Comparison of ENCODE assay signal across 10 mouse cellular contexts in the genomic region with DNA sequence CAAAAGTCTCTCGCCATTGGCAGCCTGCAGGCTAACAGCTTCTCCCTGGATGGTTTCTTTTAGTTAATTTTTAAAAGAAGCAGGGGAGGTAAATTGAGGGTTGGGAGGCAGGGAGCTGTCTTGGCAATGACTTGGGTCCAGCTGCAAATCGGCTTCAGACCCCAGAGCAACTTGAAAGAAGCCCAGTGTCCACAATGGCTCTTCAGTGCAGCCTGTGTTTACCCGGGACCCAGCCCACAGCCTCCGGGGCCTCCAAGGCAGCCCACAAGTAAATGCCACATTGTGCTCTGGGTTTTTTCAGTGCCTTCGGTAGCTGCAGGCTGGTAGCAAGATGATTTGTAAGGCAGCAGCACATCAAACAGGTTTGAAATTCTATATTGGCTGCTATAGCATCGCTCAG. TPM values are rescaled to one million over a fixed set of nuclear protein-coding genes. Genes with fewer than 3 reads are reported as not detected.
DNase-seq lines count a peak whose midpoint lies in the region; ATAC-seq lines count a peak whose summit lies in the region.
"Had no signal": no experiment of that assay in that cellular context is flagged by ENCODE, and none has a peak within 500 bp of the region (broad histone marks: within the 10 kb centered on the region; RNA-seq: fewer than 3 reads in every experiment).

No protein-coding gene starts in this region.

- DNase-seq in kidney, postnatal 25 days, result no peak
- DNase-seq in right cerebral cortex, postnatal 10 days (ENCODE audit: low spot score in 2 of 2), result peak; percentile 62 to 65
- no peak for DNase-seq in right cerebral cortex, postnatal 25 days
- no peak for DNase-seq in gastrocnemius, postnatal 25 days
- DNase-seq: cerebellum, adult 9-11 months; retina, postnatal 1 day had no signal

- H3K27me3 ChIP-seq in kidney, embryonic 16.5 days (ENCODE audit: insufficient read depth, low read length), result no peaks in the 10 kb centered on the region
- no peaks in the 10 kb centered on the region for H3K27me3 ChIP-seq in hindbrain, embryonic 15.5 days
- no peaks in the 10 kb centered on the region for H3K27me3 ChIP-seq in neural tube, embryonic 13.5 days

- 37% methylated on average over 6 of the region's 6 CpGs for WGBS in kidney, embryonic 16.5 days
- 37% methylated on average over 6 of the region's 6 CpGs for WGBS in hindbrain, embryonic 15.5 days
- 36% methylated on average over 6 of the region's 6 CpGs for WGBS in neural tube, embryonic 13.5 days

- H3K36me3 ChIP-seq in kidney, embryonic 16.5 days (ENCODE audit: insufficient read depth, low read length), result no peaks in the 10 kb centered on the region
- H3K36me3 ChIP-seq in hindbrain, embryonic 15.5 days, result no peaks in the 10 kb centered on the region
- H3K36me3 ChIP-seq in neural tube, embryonic 13.5 days, result no peaks in the 10 kb centered on the region

- no peak overlapping the region for H3K27ac ChIP-seq in kidney, embryonic 16.5 days (ENCODE audit: low read length)
- no peak overlapping the region for H3K27ac ChIP-seq in hindbrain, embryonic 15.5 days (replicated peaks)
- H3K27ac ChIP-seq in neural tube, embryonic 13.5 days (replicated peaks), result 0 out of 2 replicates have a peak overlapping the region, but pooled peaks have one; percentile 11

- peak overlapping the region; percentile 14 for H3K4me2 ChIP-seq in kidney, embryonic 16.5 days (replicated peaks; ENCODE audit: low read depth, low read length)
- H3K4me2 ChIP-seq in hindbrain, embryonic 15.5 days, result no peak overlapping the region
- H3K4me2 ChIP-seq in neural tube, embryonic 13.5 days, result no peak overlapping the region

- H3K4me1 ChIP-seq in kidney, embryonic 16.5 days (ENCODE audit: insufficient read depth, low read length), result no peaks in the 10 kb centered on the region
- H3K4me1 ChIP-seq in hindbrain, embryonic 15.5 days (replicated peaks), result no peaks in the 10 kb centered on the region
- H3K4me1 ChIP-seq in neural tube, embryonic 13.5 days (replicated peaks), result no peaks in the 10 kb centered on the region

- no peaks in the 10 kb centered on the region for H3K9me3 ChIP-seq in kidney, embryonic 16.5 days (ENCODE audit: low read length)
- no peaks in the 10 kb centered on the region for H3K9me3 ChIP-seq in hindbrain, embryonic 15.5 days
- no peaks in the 10 kb centered on the region for H3K9me3 ChIP-seq in neural tube, embryonic 13.5 days

- no peak overlapping the region for H3K4me3 ChIP-seq in kidney, embryonic 16.5 days (ENCODE audit: low read length)
- H3K4me3 ChIP-seq in hindbrain, embryonic 15.5 days, result no peak overlapping the region
- H3K4me3 ChIP-seq in neural tube, embryonic 13.5 days, result no peak overlapping the region

- no peak overlapping the region for H3K9ac ChIP-seq in kidney, embryonic 16.5 days (replicated peaks; ENCODE audit: low read length)
- no peak overlapping the region for H3K9ac ChIP-seq in hindbrain, embryonic 15.5 days
- H3K9ac ChIP-seq in neural tube, embryonic 13.5 days, result no peak overlapping the region

- ATAC-seq in kidney, embryonic 16.5 days (ENCODE audit: low FRiP score, low TSS enrichment), result 0 out of 2 replicates have a peak, but pooled peaks have one; percentile 14
- 0 out of 2 replicates have a peak, but pooled peaks have one; percentile 61 for ATAC-seq in hindbrain, embryonic 15.5 days (ENCODE audit: low FRiP score, low read depth)
- peak; percentile 50; the same call in 1 of the 2 replicates for ATAC-seq in neural tube, embryonic 13.5 days (ENCODE audit: low read depth)
- ATAC-seq: lung, postnatal 0 days had no signal

RNA-seq across cellular contexts. Expression of a gene that starts 3.5 kb away (rescaled TPM):
- 4.1 and 4.2 TPM in 2 replicates for polyA plus RNA-seq in kidney, embryonic 16.5 days (2015; fragmentation: Nextera tagmentation; extraction: Ambion mirVana)
- polyA plus RNA-seq in hindbrain, embryonic 15.5 days (2015; fragmentation: Nextera tagmentation; extraction: Ambion mirVana), result 27.9 and 28.5 TPM in 2 replicates
- polyA plus RNA-seq in neural tube, embryonic 13.5 days (2015; fragmentation: Nextera tagmentation; extraction: Ambion mirVana), result 22.6 and 24.2 TPM in 2 replicates
- total RNA-seq in gastrocnemius, postnatal 25 days (2021), result 1 to 10 TPM in 1 of 2 experiments, under 1 TPM in 1; 0.96 to 1.0 TPM

RNA-seq across cellular contexts. Expression of a gene that starts 14.4 kb away (rescaled TPM):
- 1.1 TPM in 2 replicates for polyA plus RNA-seq in kidney, embryonic 16.5 days (2015; fragmentation: Nextera tagmentation; extraction: Ambion mirVana)
- polyA plus RNA-seq in hindbrain, embryonic 15.5 days (2015; fragmentation: Nextera tagmentation; extraction: Ambion mirVana), result 1.1 TPM in 2 replicates
- polyA plus RNA-seq in neural tube, embryonic 13.5 days (2015; fragmentation: Nextera tagmentation; extraction: Ambion mirVana), result 1.1 and 2.6 TPM in 2 replicates
- total RNA-seq in gastrocnemius, postnatal 25 days (2021), result 1 to 10 TPM in 1 of 2 experiments, under 1 TPM in 1; 0.90 to 1.3 TPM
- polyA plus RNA-seq: lung, postnatal 0 days had no signal

Comparison
In these comparisons a context has a peak if more than half of its experiments do, and no peak if none do; other contexts are left out.
1. DNase-seq: peak in right cerebral cortex, postnatal 10 days (2 of 2); none in kidney, postnatal 25 days (0 of 2), right cerebral cortex, postnatal 25 days (single experiment) and gastrocnemius, postnatal 25 days (single experiment).
2. Peak in every context shown above with its lines, with median percentiles within 50 percentile points of each other: ATAC-seq.